Mouse (Mus musculus): Measurements from ENCODE around the gene Pus1.

- no peak for TF ChIP-seq POLR2A (IDR thresholded peaks at IDR 0.05; ENCODE audit: control insufficient read depth, low read depth, low read length)
- TF ChIP-seq CTCF (IDR thresholded peaks at IDR 0.05; ENCODE audit: control insufficient read depth, insufficient read depth, insufficient replicate concordance, low read depth, low read length), result no peak
These were observed 47.1 kb downstream of the Pus1 start for GRCm38 (mm10) chr5:110733231-110733823.
